Mouse (Mus musculus) heart, embryonic 14.5 days (tissue): ENCODE measurements around the gene Sec31b. TPM values are rescaled to one million over a fixed set of nuclear protein-coding genes. Genes with fewer than 3 reads are reported as not detected.
A peak's percentile ranks its signal among the peaks of the same experiment; 100 is the strongest.

Source experiments
- ATAC-seq: fragments of 200-750 bp; cut with Nextera tagmentation; 2 replicates; pipeline ENCODE4 v1.8.0; 2017; ENCODE audit warnings: low read depth, moderate TSS enrichment; ENCODE audit not compliant: insufficient number of reproducible peaks, insufficient read depth, low FRiP score
- H3K27ac ChIP-seq, 2 experiments: fragments of 200-500 bp in 1 of 2; fragments of 300-500 bp in 1 of 2; sonication (generic) in 1 of 2; replicated peaks in 1 of 2; 2 replicates each; pipeline ENCODE4 v1.5.1; 2012 to 2014; ENCODE audit warnings: low read depth in 2 of 2, low read length in 2 of 2, control low read depth in 1 of 2, mild to moderate bottlenecking in 1 of 2, mixed read lengths in 1 of 2; ENCODE audit not compliant: control insufficient read depth in 1 of 2, insufficient read depth in 1 of 2
- H3K27me3 ChIP-seq: fragments of 300-500 bp; sonication (generic); 2 replicates; pipeline ENCODE4 v1.6.1; 2014; ENCODE audit warnings: mild to moderate bottlenecking, low read length, control low read depth; ENCODE audit not compliant: control insufficient read depth, insufficient read depth
- H3K36me3 ChIP-seq: fragments of 300-500 bp; sonication (generic); 2 replicates; pipeline ENCODE4 v1.6.1; 2014; ENCODE audit warnings: mild to moderate bottlenecking, control low read depth, low read length, mixed read lengths; ENCODE audit not compliant: control insufficient read depth, insufficient read depth
- H3K4me1 ChIP-seq, 2 experiments: fragments of 200-500 bp in 1 of 2; fragments of 300-500 bp in 1 of 2; sonication (generic) in 1 of 2; 2 replicates each; pipeline ENCODE4 v1.6.1; 2012 to 2014; ENCODE audit warnings: low read length in 2 of 2, control low read depth in 1 of 2, mixed read lengths in 1 of 2; ENCODE audit not compliant: control insufficient read depth in 2 of 2, insufficient read depth in 2 of 2
- H3K4me2 ChIP-seq: fragments of 300-500 bp; sonication (generic); 2 replicates; pipeline ENCODE4 v1.6.1; 2014; ENCODE audit warnings: mild to moderate bottlenecking, low read length
- H3K4me3 ChIP-seq, 2 experiments: fragments of 200-500 bp in 1 of 2; fragments of 300-500 bp in 1 of 2; sonication (generic) in 1 of 2; 2 replicates each; pipeline ENCODE4 v1.5.1; 2012 to 2014; ENCODE audit warnings: low read length in 2 of 2, mild to moderate bottlenecking in 2 of 2, control low read depth in 1 of 2, low read depth in 1 of 2, moderate library complexity in 1 of 2; ENCODE audit not compliant: control insufficient read depth in 1 of 2, insufficient read depth in 1 of 2
- H3K9ac ChIP-seq: fragments of 300-500 bp; sonication (generic); 2 replicates; pipeline ENCODE4 v1.6.1; 2014; ENCODE audit warnings: mild to moderate bottlenecking, low read length
- H3K9me3 ChIP-seq: fragments of 300-500 bp; sonication (generic); 2 replicates; pipeline ENCODE4 v1.6.1; 2016; ENCODE audit warnings: low read length, control low read depth; ENCODE audit not compliant: control insufficient read depth
- WGBS: fragments of 180-500 bp; shearing (Covaris S2); extraction: QIAGEN DNeasy Blood & Tissue Kit; methylation state at CpG from one replicate; pipeline ENCODE4 v1.1.7; 2014; 5-methylcytosine and 5-hydroxymethylcytosine counted together
- polyA plus RNA-seq: library from polyadenylated mRNA; unstranded; fragments of >200 nt; fragmentation: Nextera tagmentation; extraction: Ambion mirVana; gene quantifications from 2 replicates; pipeline ENCODE4 v1.2.1, GENCODE M21; 2014

Gene Sec31b
- polyA plus RNA-seq, 1 experiment from 2014 or later, result 1.1 TPM

- peaks cover 12% of the 10 kb centered on the region in 2 experiments for H3K4me1 ChIP-seq
- H3K4me3 ChIP-seq, result no peak overlapping the region
- H3K36me3 ChIP-seq, result no peaks in the 10 kb centered on the region
- peaks cover 78% of the 10 kb centered on the region for H3K27me3 ChIP-seq
- no peak overlapping the region for H3K4me2 ChIP-seq
- ATAC-seq, result no peak
- H3K9me3 ChIP-seq, result no peaks in the 10 kb centered on the region
- no peak overlapping the region for H3K27ac ChIP-seq
- no peak overlapping the region for H3K9ac ChIP-seq
- WGBS, result 23% methylated on average over 11 of the region's 11 CpGs
Measured at GRCm38 (mm10) chr19:44513054-44513833, 32.4 kb downstream of the Sec31b start.

GRCm38 (mm10) chr19:44512601-44513000, 33.1 kb downstream of the Sec31b start:
- peaks cover 85% of the 10 kb centered on the region for H3K27me3 ChIP-seq
- H3K9me3 ChIP-seq, result no peaks in the 10 kb centered on the region
- H3K4me2 ChIP-seq, result no peak overlapping the region
- H3K4me1 ChIP-seq, result peaks cover 12% of the 10 kb centered on the region in 2 experiments
- no peaks in the 10 kb centered on the region for H3K36me3 ChIP-seq
- H3K27ac ChIP-seq, result no peak overlapping the region
- no peak overlapping the region for H3K9ac ChIP-seq
- ATAC-seq, result no peak
- no peak overlapping the region for H3K4me3 ChIP-seq
- WGBS, result 37% methylated on average over 5 of the region's 5 CpGs

- H3K36me3 ChIP-seq, result no peaks in the 10 kb centered on the region
- H3K9ac ChIP-seq, result peak overlapping the region; percentile 49; the same call in 1 of the 2 replicates
- under 1% methylated on average over 66 of the region's 66 CpGs for WGBS
- peaks cover 85% of the 10 kb centered on the region for H3K27me3 ChIP-seq
- no peak overlapping the region for H3K27ac ChIP-seq
- peak overlapping the region; percentile 88 for H3K4me2 ChIP-seq
- peak overlapping the region; percentile 45 to 54 for H3K4me3 ChIP-seq
- ATAC-seq, result no peak; the same call in 1 of the 2 replicates
- peaks cover 12% of the 10 kb centered on the region in 2 experiments for H3K4me1 ChIP-seq
- H3K9me3 ChIP-seq, result no peaks in the 10 kb centered on the region
Measured at GRCm38 (mm10) chr19:44511451-44512231, 34.0 kb downstream of the Sec31b start.

GRCm38 (mm10) chr19:44510534-44511175, 35.0 kb downstream of the Sec31b start:
- WGBS, result 8% methylated on average over 12 of the region's 12 CpGs
- Histone ChIP-seq H3K4me3 (peak overlapping the region in 1 of 2 experiments; percentile 45; a peak in 2 of 4 replicates), H3K27ac (no peak overlapping the region), H3K9ac (no peak overlapping the region), H3K27me3 (peaks cover 86% of the 10 kb centered on the region), H3K36me3 (no peaks in the 10 kb centered on the region), H3K4me1 (peaks cover 12% of the 10 kb centered on the region in 2 experiments), H3K9me3 (no peaks in the 10 kb centered on the region), H3K4me2 (peak overlapping the region; percentile 88)
- no peak for ATAC-seq

- ATAC-seq, result no peak
- 52% methylated on average over 4 of the region's 4 CpGs for WGBS
- H3K9ac ChIP-seq, result no peak overlapping the region
- H3K4me2 ChIP-seq, result no peak overlapping the region
- no peak overlapping the region for H3K27ac ChIP-seq
- peaks cover 26% of the 10 kb centered on the region for H3K27me3 ChIP-seq
- H3K4me3 ChIP-seq, result no peak overlapping the region
- peaks cover 0 to 5% of the 10 kb centered on the region in 2 experiments; a peak in 1 of 4 replicates for H3K4me1 ChIP-seq
- no peaks in the 10 kb centered on the region for H3K36me3 ChIP-seq
- no peaks in the 10 kb centered on the region for H3K9me3 ChIP-seq
Measured at GRCm38 (mm10) chr19:44502741-44503140, 42.9 kb downstream of the Sec31b start.

- Histone ChIP-seq H3K9me3 (no peaks in the 10 kb centered on the region), H3K4me1 (peaks cover 0 to 5% of the 10 kb centered on the region in 2 experiments; a peak in 1 of 4 replicates), H3K9ac (no peak overlapping the region), H3K36me3 (no peaks in the 10 kb centered on the region), H3K27ac (no peak overlapping the region), H3K4me2 (no peak overlapping the region), H3K27me3 (peaks cover 21% of the 10 kb centered on the region), H3K4me3 (no peak overlapping the region)
- 69% methylated on average over 6 of the region's 6 CpGs for WGBS
- ATAC-seq, result no peak
Measured at GRCm38 (mm10) chr19:44501925-44502324, 43.7 kb downstream of the Sec31b start.

GRCm38 (mm10) chr19:44500240-44500639, 45.4 kb downstream of the Sec31b start:
- Histone ChIP-seq H3K4me2 (no peak overlapping the region), H3K4me3 (no peak overlapping the region), H3K27me3 (peaks cover 22% of the 10 kb centered on the region), H3K27ac (no peak overlapping the region), H3K9me3 (no peaks in the 10 kb centered on the region), H3K4me1 (peaks cover 0 to 5% of the 10 kb centered on the region in 2 experiments; a peak in 1 of 4 replicates), H3K9ac (no peak overlapping the region), H3K36me3 (no peaks in the 10 kb centered on the region)
- no peak for ATAC-seq
- WGBS, result 70% methylated on average over 5 of the region's 5 CpGs
